11 mouse cellular contexts compared by ENCODE assay signal in genomic region chr4:45459375-45459774, GRCm38 (mm10). TPM values are rescaled to one million over a fixed set of nuclear protein-coding genes. Genes with fewer than 3 reads are reported as not detected.
A peak's percentile ranks its signal among the peaks of the same experiment; 100 is the strongest.
DNase-seq lines count a peak whose midpoint lies in the region; ATAC-seq lines count a peak whose summit lies in the region.
"Had no signal": no experiment of that assay in that cellular context is flagged by ENCODE, and none has a peak within 500 bp of the region (broad histone marks: within the 10 kb centered on the region; RNA-seq: fewer than 3 reads in every experiment).

No protein-coding gene starts in this region.

- H3K9ac ChIP-seq in embryonic facial prominence, embryonic 15.5 days: no peak overlapping the region
- H3K9ac ChIP-seq: liver, postnatal 0 days had no signal

- H3K27me3 ChIP-seq in embryonic facial prominence, embryonic 15.5 days: no peaks in the 10 kb centered on the region
- H3K27me3 ChIP-seq: CH12.LX had no signal

- DNase-seq in NIH3T3 (ENCODE audit: low read depth): peak; percentile 82
- peak; percentile 73 to 84 for DNase-seq in kidney, postnatal 25 days
- DNase-seq in lung, postnatal 14 days: peak; percentile 57
- no peak for DNase-seq in right cerebral cortex, postnatal 14 days
- DNase-seq in gastrocnemius, postnatal 4 days (ENCODE audit: low spot score in 2 of 2): no peak
- DNase-seq in adrenal gland, postnatal 25 days: no peak
- DNase-seq: cerebellum, postnatal 36 days; liver, postnatal 0 days had no signal

- H3K27ac ChIP-seq in embryonic facial prominence, embryonic 15.5 days (replicated peaks): peak overlapping the region; percentile 11; the same call in 1 of the 2 replicates

- ATAC-seq in embryonic facial prominence, embryonic 15.5 days (ENCODE audit: insufficient number of reproducible peaks, low FRiP score, low TSS enrichment, low read depth): peak; percentile 55; the same call in 1 of the 2 replicates
- ATAC-seq: liver, postnatal 0 days had no signal

- peaks cover 29% of the 10 kb centered on the region for H3K4me1 ChIP-seq in embryonic facial prominence, embryonic 15.5 days

- 25% methylated on average over 9 of the region's 9 CpGs for WGBS in embryonic facial prominence, embryonic 15.5 days

- no peak overlapping the region for H3K4me2 ChIP-seq in embryonic facial prominence, embryonic 15.5 days (replicated peaks)
- H3K4me2 ChIP-seq: heart, embryonic 12.5 days had no signal

- no peaks in the 10 kb centered on the region for H3K9me3 ChIP-seq in embryonic facial prominence, embryonic 15.5 days (replicated peaks)
- H3K9me3 ChIP-seq: heart, embryonic 12.5 days had no signal

- H3K36me3 ChIP-seq in embryonic facial prominence, embryonic 15.5 days: no peaks in the 10 kb centered on the region

- H3K4me3 ChIP-seq in embryonic facial prominence, embryonic 15.5 days (replicated peaks): no peak overlapping the region
- H3K4me3 ChIP-seq: heart, embryonic 12.5 days had no signal

RNA-seq across cellular contexts. Expression of gene Slc25a51, which starts 50.8 kb away (rescaled TPM):
- 58.9 and 64.8 TPM in 2 replicates for polyA plus RNA-seq in embryonic facial prominence, embryonic 15.5 days (2015; fragmentation: Nextera tagmentation; extraction: Ambion mirVana)
- total RNA-seq in gastrocnemius, postnatal 4 days (2021): 10 to 100 TPM; 81.9 to 89.9 TPM
- total RNA-seq in adrenal gland, postnatal 25 days (2021): 376 and 405 TPM in 2 replicates

Comparison
In these comparisons a context has a peak if more than half of its experiments do, and no peak if none do; other contexts are left out.
1. DNase-seq: peak in NIH3T3 (single experiment), kidney, postnatal 25 days (2 of 2) and lung, postnatal 14 days (single experiment); none in right cerebral cortex, postnatal 14 days (single experiment), gastrocnemius, postnatal 4 days (0 of 2) and adrenal gland, postnatal 25 days (single experiment).